Mouse (Mus musculus): ENCODE measurements at regions not wholly inside any gene's neighbourhood (a gene's known extent, or its start where the extent isn't known, plus 50 kb on each side); places are given as distances from the start of the nearest gene placed in this dataset.

DNA sequence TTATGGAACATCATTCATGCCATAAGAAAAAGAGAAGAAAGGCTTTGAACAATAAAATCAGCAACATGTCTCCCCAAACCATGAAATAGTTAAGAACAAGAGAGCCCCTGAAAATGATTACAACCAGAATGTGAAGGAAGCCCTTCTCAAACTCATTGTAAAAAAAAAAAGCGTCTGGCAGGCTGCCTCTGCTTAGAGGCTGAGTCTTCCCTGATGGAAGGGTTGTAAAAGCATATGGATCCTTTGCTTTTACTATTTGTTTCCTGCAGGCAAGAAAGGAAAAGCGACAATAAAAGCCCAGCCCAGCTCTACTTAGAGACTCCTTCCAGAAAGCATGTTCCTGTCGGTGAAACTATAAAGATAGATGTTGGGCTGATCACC lies 461.2 kb upstream of the Cited2 start:
- TF ChIP-seq POLR2A (IDR thresholded peaks at IDR 0.05; ENCODE audit: low read depth, low read length) = no peak
- TF ChIP-seq CTCF (IDR thresholded peaks at IDR 0.05; ENCODE audit: borderline replicate concordance, insufficient read depth, low read length) = no peak
